Mouse (Mus musculus): ENCODE data around the gene Laptm4a. TPM values are rescaled to one million over a fixed set of nuclear protein-coding genes. Genes with fewer than 3 reads are reported as not detected.

Laptm4a gene
- polyA plus RNA-seq, 1 experiment, result 0.72 TPM

GRCm38 (mm10) chr12:8969828-8970227, 48.4 kb downstream of the Laptm4a start:
- Histone ChIP-seq H3K4me3 (replicated peaks) (no peak overlapping the region), H3K36me3 (ENCODE audit: control insufficient read depth) (no peaks in the 10 kb centered on the region), H3K9me3 (ENCODE audit: control insufficient read depth, low read length) (no peaks in the 10 kb centered on the region; the same call in 1 of the 2 replicates), H3K4me1 (ENCODE audit: control insufficient read depth) (peaks cover 12% of the 10 kb centered on the region), H3K27me3 (ENCODE audit: control insufficient read depth) (peaks cover 44% of the 10 kb centered on the region)
- TF ChIP-seq TAL1 (IDR thresholded peaks at IDR 0.05; ENCODE audit: low read length), result no peak
- TF ChIP-seq GATA1 (IDR thresholded peaks at IDR 0.05; ENCODE audit: low read length), result no peak

GRCm38 (mm10) chr12:8973820-8974465, 52.5 kb downstream of the Laptm4a start, which contains the start of gene Wdr35:
Gene Wdr35 (plus strand): TSS chr12:8973892.
- Histone ChIP-seq H3K36me3 (ENCODE audit: control insufficient read depth) (no peaks in the 10 kb centered on the region), H3K9me3 (ENCODE audit: control insufficient read depth, low read length) (peaks cover 2% of the 10 kb centered on the region; the same call in 1 of the 2 replicates), H3K4me3 (replicated peaks) (peak within 1 kb of the TSS; percentile 68), H3K27me3 (ENCODE audit: control insufficient read depth) (peaks cover 49% of the 10 kb centered on the region), H3K4me1 (ENCODE audit: control insufficient read depth) (peaks cover 12% of the 10 kb centered on the region)
- TF ChIP-seq GATA1 (IDR thresholded peaks at IDR 0.05; ENCODE audit: low read length) (no peak), TAL1 (IDR thresholded peaks at IDR 0.05; ENCODE audit: low read length) (no peak)

GRCm38 (mm10) chr12:8975076-8975475, 53.6 kb downstream of the Laptm4a start:
- no peak overlapping the region for H3K4me3 ChIP-seq (replicated peaks)
- peaks cover 43% of the 10 kb centered on the region for H3K27me3 ChIP-seq (ENCODE audit: control insufficient read depth)
- H3K4me1 ChIP-seq (ENCODE audit: control insufficient read depth), result peaks cover 12% of the 10 kb centered on the region
- TF ChIP-seq GATA1 (IDR thresholded peaks at IDR 0.05; ENCODE audit: low read length) (no peak), TAL1 (IDR thresholded peaks at IDR 0.05; ENCODE audit: low read length) (no peak)
- peaks cover 2% of the 10 kb centered on the region; the same call in 1 of the 2 replicates for H3K9me3 ChIP-seq (ENCODE audit: control insufficient read depth, low read length)
- H3K36me3 ChIP-seq (ENCODE audit: control insufficient read depth), result no peaks in the 10 kb centered on the region

Other genes with a start within 250 kb of the Laptm4a start
- gene Pum2, start 247.5 kb upstream of the Laptm4a start, polyA plus RNA-seq (2012), result 0.51 and 0.59 TPM in 2 replicates
- gene Sdc1, start 150.3 kb upstream of the Laptm4a start, polyA plus RNA-seq (2012), result 0.07 and 0.23 TPM in 2 replicates
- gene Matn3, start 26.3 kb downstream of the Laptm4a start, polyA plus RNA-seq (2012), result not detected in 2 replicates
- 0.01 TPM in 1 of 2 replicates, not detected in the other for gene Wdr35, start 52.2 kb downstream of the Laptm4a start, polyA plus RNA-seq (2012)
- 0.41 and 0.55 TPM in 2 replicates for gene Ttc32, start 108.3 kb downstream of the Laptm4a start, polyA plus RNA-seq (2012)